Mouse (Mus musculus): ENCODE data around the gene Glt6d1.

Gene Glt6d1

DNA sequence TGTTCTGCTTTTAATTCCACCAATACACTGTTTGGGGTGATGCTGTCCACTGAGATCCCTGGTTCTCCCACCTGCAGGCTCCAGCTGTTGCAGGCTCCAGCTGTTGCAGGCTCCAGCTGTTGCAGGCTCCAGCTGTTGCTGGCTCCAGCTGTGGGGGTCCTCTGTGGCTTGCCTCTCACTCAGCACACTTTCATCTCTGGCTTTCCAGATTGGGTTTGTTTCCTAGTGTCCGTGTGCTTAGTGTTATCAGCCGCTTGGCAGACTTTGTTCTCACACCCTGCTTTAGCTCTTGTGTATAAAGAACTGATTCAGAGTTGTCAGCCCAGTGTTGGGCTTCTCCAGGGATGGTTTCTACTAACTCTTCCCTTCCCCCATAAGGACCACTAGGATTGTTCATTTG lies 18.0 kb downstream of the Glt6d1 start:
- no peak for DNase-seq (ENCODE audit: low read depth)

DNA sequence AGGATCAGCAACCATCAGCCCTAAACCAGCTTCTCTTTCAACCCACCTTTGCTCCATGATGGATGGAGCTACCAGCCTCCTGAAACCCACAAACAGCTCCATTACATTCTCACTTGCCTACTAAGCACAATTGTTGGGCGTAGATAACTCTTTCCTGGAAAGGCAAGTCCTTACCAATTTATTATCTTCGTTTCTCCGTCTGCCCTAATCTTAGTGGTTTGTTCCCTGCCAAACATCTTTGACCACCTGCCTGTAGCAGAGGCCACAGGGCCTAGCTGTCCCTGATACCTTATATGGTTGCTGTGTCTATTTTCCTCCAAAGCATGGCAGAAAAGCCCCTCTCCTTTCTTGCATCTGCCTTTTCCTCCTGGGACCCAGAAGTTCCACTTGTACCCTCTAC lies 26.6 kb downstream of the Glt6d1 start:
- no peak for DNase-seq (ENCODE audit: low read depth)

GRCm38 (mm10) chr2:25785573-25786322 lies 29.9 kb downstream of the Glt6d1 start:
- no peak for DNase-seq (ENCODE audit: low read depth)

GRCm38 (mm10) chr2:25781957-25782356 lies 33.7 kb downstream of the Glt6d1 start, which contains the start of gene Gm13539:
Gene Gm13539 (plus strand): TSS chr2:25782257.
- DNase-seq (ENCODE audit: low read depth): no peak

DNA sequence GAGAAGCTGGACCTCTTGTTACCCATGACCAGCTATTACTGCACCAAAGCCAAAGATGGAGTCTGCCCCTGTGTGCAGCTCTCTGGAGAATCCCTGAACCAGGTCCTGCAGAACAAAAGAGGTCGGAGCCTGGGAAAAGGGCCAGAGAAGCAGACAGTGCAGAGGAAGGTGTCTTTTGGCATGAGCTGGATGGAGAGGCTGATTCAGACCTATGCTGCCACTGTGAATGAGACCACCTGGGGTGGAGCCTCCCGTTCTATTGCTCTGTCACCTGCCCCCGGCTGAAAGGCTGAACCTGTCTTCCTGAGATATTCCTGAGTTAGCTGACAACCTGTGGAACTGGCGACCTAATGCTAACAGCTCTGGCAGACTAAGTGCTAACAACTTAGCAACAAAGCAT lies 34.7 kb downstream of the Glt6d1 start:
- DNase-seq (ENCODE audit: low read depth): no peak

- DNase-seq (ENCODE audit: low read depth): no peak
Observed at GRCm38 (mm10) chr2:25779076-25779475, 36.6 kb downstream of the Glt6d1 start.

DNA sequence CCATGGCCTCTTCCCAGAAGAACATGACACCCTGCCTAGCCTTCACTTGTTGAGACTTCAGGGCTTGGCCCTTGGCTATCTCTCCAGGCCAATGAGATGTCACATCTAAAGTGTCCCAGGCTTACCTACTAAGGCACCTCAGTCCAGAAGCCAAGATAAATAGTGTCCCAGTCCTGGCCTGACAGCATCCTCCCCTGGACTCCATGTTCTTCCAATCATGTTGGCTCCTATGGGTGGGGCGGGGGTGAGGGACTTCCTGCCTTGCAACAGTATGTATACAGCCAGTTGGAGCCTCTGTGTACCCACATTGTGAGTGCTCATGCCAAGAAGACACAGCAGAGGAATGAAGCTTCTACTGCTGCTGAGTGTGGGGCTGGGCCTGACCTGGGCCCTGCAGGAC lies 38.9 kb downstream of the Glt6d1 start, which contains the start of gene Lcn11:
Lcn11 (plus strand) TSS at position 301 of the 400 bp plus-strand sequence.
- DNase-seq (ENCODE audit: low read depth): no peak

GRCm38 (mm10) chr2:25775991-25776390 lies 39.7 kb downstream of the Glt6d1 start:
- no peak for DNase-seq (ENCODE audit: low read depth)

DNA sequence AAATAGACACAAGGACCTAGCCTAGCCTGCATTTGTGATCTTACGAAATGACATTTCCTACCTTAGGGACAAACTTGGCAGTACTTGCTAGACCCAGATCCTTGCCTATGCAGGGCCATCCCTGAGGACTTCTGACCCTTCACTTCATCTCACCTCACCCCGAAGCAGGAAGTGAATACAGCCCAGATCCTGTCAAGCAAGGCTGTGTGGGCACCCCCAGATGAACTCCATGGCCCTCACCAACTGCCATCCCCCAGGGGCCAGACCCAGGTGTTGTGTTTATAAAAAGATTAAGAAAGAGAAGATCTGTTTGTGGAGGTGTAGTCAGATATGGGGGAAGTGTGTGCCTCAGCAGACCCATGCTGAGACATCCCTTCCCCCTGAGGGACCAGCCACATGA lies 41.0 kb downstream of the Glt6d1 start:
- DNase-seq (ENCODE audit: low read depth): no peak

GRCm38 (mm10) chr2:25773507-25773906 lies 42.1 kb downstream of the Glt6d1 start:
- DNase-seq (ENCODE audit: low read depth): no peak

- no peak for DNase-seq (ENCODE audit: low read depth)
Observed at GRCm38 (mm10) chr2:25767764-25768163, 47.9 kb downstream of the Glt6d1 start.

DNA sequence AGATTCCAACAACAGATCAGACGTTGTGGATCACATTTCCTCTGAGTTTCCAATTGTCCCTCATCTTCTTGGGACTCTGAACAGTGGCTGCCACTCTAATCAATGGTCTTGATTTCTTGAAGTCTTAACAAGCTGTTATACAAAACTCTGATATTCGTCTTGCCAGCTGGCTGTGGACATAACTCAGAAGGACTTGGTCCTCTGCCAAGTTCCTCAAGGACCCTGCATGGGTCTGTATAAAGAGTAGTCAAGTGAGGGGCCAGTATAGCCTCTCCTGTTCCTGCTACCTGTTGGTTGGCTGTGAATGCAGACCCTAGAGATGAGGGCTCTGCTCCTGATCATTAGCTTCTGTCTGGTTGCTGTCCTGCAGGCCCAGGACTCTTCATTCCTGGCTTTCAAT lies 50.4 kb downstream of the Glt6d1 start, which contains the start of gene Lcn3:
Lcn3 (plus strand) TSS at position 301 of the 400 bp plus-strand sequence.
- DNase-seq (ENCODE audit: low read depth): no peak

GRCm38 (mm10) chr2:25758064-25758625 lies 57.5 kb downstream of the Glt6d1 start:
- no peak for DNase-seq (ENCODE audit: low read depth)

DNA sequence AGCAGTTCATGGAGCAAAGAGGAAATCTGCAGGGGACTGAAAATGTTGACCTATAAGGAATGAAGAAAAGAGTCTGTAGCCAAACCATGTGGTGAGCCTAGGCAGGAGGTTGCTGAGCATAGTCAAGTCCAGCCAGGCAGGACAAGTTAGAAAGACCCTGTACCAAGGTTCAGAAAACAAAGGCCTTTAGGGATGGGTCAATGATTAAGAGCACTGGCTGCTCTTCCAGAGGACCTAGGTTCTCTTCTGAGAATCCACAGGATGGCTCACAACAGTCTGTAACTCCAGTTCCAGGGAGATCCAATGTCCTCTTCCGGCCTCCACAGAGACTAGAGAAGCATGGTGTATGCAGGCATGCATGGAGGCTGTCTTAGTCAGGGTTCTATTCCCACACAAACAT lies 61.4 kb downstream of the Glt6d1 start:
- no peak for DNase-seq (ENCODE audit: low read depth)

Measured in naive thymus-derived CD4-positive, alpha-beta T cell, adult 2 months (primary cell).